Mouse (Mus musculus): ENCODE data around the gene Zbtb1. TPM values are rescaled to one million over a fixed set of nuclear protein-coding genes. Genes with fewer than 3 reads are reported as not detected.
A peak's percentile ranks its signal among the peaks of the same experiment; 100 is the strongest.

Gene Zbtb1
- polyA plus RNA-seq, 1 experiment: 5.2 TPM

DNA sequence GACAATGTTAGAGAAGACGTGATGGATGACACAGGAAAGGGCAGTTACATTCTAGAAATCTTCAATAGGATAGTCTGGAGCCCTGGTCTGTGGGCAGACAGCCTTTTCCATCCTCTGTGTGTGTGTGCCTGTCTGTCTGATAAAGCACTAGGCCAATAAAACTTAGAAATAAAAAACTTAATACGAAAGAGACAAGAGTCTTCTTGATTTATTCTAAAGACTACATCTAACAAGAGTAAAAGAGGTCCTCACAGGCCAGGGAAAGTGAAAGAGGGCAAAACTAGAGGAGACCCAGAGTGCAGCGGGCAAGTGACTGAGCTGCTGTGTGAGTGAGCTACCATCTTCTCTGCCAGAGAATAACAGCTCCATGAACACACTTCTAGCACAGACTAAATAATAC is 3.8 kb upstream of the Zbtb1 start:
- Histone ChIP-seq H3K27ac (ENCODE audit: control insufficient read depth, insufficient read depth, low read depth, low read length, poor library complexity) (no peak overlapping the region), H3K4me1 (ENCODE audit: control insufficient read depth, insufficient read depth, low read length) (peaks cover 6% of the 10 kb centered on the region), H3K4me3 (replicated peaks; ENCODE audit: control insufficient read depth, low read depth, low read length) (no peak overlapping the region)
- 57% methylated on average over 3 of the region's 3 CpGs for WGBS
- TF ChIP-seq CTCF (IDR thresholded peaks at IDR 0.05; ENCODE audit: control insufficient read depth, insufficient read depth, low read length): no peak
- TF ChIP-seq POLR2A (IDR thresholded peaks at IDR 0.05; ENCODE audit: borderline replicate concordance, control insufficient read depth, low read depth, low read length): no peak

- Histone ChIP-seq H3K4me3 (replicated peaks; ENCODE audit: control insufficient read depth, low read depth, low read length) (peak overlapping the region; percentile 23), H3K27ac (ENCODE audit: control insufficient read depth, insufficient read depth, low read depth, low read length, poor library complexity) (peak overlapping the region; percentile 50), H3K4me1 (ENCODE audit: control insufficient read depth, insufficient read depth, low read length) (peaks cover 2% of the 10 kb centered on the region; the same call in 1 of the 2 replicates)
- TF ChIP-seq POLR2A (IDR thresholded peaks at IDR 0.05; ENCODE audit: borderline replicate concordance, control insufficient read depth, low read depth, low read length) (no peak), CTCF (IDR thresholded peaks at IDR 0.05; ENCODE audit: control insufficient read depth, insufficient read depth, low read length) (no peak)
- 8% methylated on average over 14 of the region's 14 CpGs for WGBS
Measured at GRCm38 (mm10) chr12:76367096-76367995, 2.7 kb upstream of the Zbtb1 start.

GRCm38 (mm10) chr12:76368201-76368789 is 1.8 kb upstream of the Zbtb1 start:
- Histone ChIP-seq H3K4me3 (replicated peaks; ENCODE audit: control insufficient read depth, low read depth, low read length) (peak overlapping the region; percentile 31), H3K4me1 (ENCODE audit: control insufficient read depth, insufficient read depth, low read length) (peaks cover 4% of the 10 kb centered on the region; the same call in 1 of the 2 replicates), H3K27ac (ENCODE audit: control insufficient read depth, insufficient read depth, low read depth, low read length, poor library complexity) (peak overlapping the region; percentile 41; the same call in 1 of the 2 replicates)
- TF ChIP-seq CTCF (IDR thresholded peaks at IDR 0.05; ENCODE audit: control insufficient read depth, insufficient read depth, low read length): no peak
- no peak for TF ChIP-seq POLR2A (IDR thresholded peaks at IDR 0.05; ENCODE audit: borderline replicate concordance, control insufficient read depth, low read depth, low read length)
- WGBS: 4% methylated on average over 9 of the region's 9 CpGs

GRCm38 (mm10) chr12:76368790-76369205 is 1.3 kb upstream of the Zbtb1 start:
- TF ChIP-seq CTCF (IDR thresholded peaks at IDR 0.05; ENCODE audit: control insufficient read depth, insufficient read depth, low read length): no peak
- no peak for TF ChIP-seq POLR2A (IDR thresholded peaks at IDR 0.05; ENCODE audit: borderline replicate concordance, control insufficient read depth, low read depth, low read length)
- under 1% methylated on average over 26 of the region's 26 CpGs for WGBS
- H3K4me3 ChIP-seq (replicated peaks; ENCODE audit: control insufficient read depth, low read depth, low read length): peak overlapping the region; percentile 91
- H3K27ac ChIP-seq (ENCODE audit: control insufficient read depth, insufficient read depth, low read depth, low read length, poor library complexity): peak overlapping the region; percentile 100
- peaks cover 4% of the 10 kb centered on the region; the same call in 1 of the 2 replicates for H3K4me1 ChIP-seq (ENCODE audit: control insufficient read depth, insufficient read depth, low read length)

- H3K4me1 ChIP-seq (ENCODE audit: control insufficient read depth, insufficient read depth, low read length): peaks cover 4% of the 10 kb centered on the region; the same call in 1 of the 2 replicates
- WGBS: under 1% methylated on average over 96 of the region's 96 CpGs
Measured at GRCm38 (mm10) chr12:76369206-76369977, 674 bp upstream of the Zbtb1 start, which contains the start of gene Zbtb25. Gene Zbtb25 (minus strand): TSS chr12:76369602.

DNA sequence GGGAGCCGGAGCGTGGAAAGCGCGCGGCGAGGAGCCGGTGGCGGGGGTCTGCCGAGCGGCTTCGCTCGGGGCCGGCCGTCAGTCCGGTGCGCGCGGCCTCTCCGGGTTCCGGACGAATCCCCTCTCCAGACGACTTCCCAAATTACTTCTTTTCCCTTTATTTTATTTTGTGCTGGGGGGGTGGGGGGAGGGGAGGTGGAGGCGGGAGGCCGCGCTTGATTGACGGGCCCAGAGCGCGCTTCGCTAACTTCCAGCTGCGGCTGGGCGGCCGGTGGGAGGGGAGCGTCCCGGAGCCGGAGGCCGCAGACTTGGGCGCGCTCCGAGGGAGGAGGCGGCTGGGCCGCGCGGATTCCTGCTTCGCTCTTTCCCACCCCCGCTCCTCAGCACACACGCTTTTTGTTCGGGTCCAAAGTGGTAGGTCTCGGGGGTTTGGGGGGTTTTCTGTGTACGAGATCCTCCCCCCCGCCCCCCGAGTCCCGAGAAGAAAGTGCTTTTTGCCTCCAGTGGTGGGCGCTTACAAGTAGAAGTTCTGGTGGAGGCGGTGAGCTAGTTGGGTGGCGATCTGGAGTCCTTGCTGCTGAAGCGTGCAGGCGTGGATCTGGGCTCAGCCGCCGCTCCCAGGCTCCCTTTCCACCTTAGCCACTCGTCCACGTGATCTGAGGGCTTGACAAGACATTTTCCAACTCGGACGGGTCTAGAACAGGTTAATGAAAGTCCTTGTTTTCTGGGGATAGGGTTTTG is 935 bp downstream of the Zbtb1 start:
- peak overlapping the region; percentile 100 for H3K27ac ChIP-seq (ENCODE audit: control insufficient read depth, insufficient read depth, low read depth, low read length, poor library complexity)
- TF ChIP-seq CTCF (IDR thresholded peaks at IDR 0.05; ENCODE audit: control insufficient read depth, insufficient read depth, low read length) (no peak), POLR2A (IDR thresholded peaks at IDR 0.05; ENCODE audit: borderline replicate concordance, control insufficient read depth, low read depth, low read length) (peak; percentile 47; the same call in 1 of the 2 replicates)
- H3K4me3 ChIP-seq (replicated peaks; ENCODE audit: control insufficient read depth, low read depth, low read length): peak overlapping the region; percentile 91
- under 1% methylated on average over 62 of the region's 63 CpGs for WGBS
- peaks cover 4% of the 10 kb centered on the region; the same call in 1 of the 2 replicates for H3K4me1 ChIP-seq (ENCODE audit: control insufficient read depth, insufficient read depth, low read length)

More at GRCm38 (mm10) chr12:76369206-76369977, 674 bp upstream of the Zbtb1 start, which contains the start of gene Zbtb25:
- TF ChIP-seq CTCF (IDR thresholded peaks at IDR 0.05; ENCODE audit: control insufficient read depth, insufficient read depth, low read length) (no peak), POLR2A (IDR thresholded peaks at IDR 0.05; ENCODE audit: borderline replicate concordance, control insufficient read depth, low read depth, low read length) (peak; percentile 44; the same call in 1 of the 2 replicates)
- H3K4me3 ChIP-seq (replicated peaks; ENCODE audit: control insufficient read depth, low read depth, low read length): peak within 1 kb of the TSS; percentile 91
- peak within 1 kb of the TSS; percentile 100 for H3K27ac ChIP-seq (ENCODE audit: control insufficient read depth, insufficient read depth, low read depth, low read length, poor library complexity)

GRCm38 (mm10) chr12:76372046-76372445 is 2.0 kb downstream of the Zbtb1 start:
- peak overlapping the region; percentile 19 for H3K4me3 ChIP-seq (replicated peaks; ENCODE audit: control insufficient read depth, low read depth, low read length)
- WGBS: 13% methylated on average over 7 of the region's 7 CpGs
- no peak for TF ChIP-seq CTCF (IDR thresholded peaks at IDR 0.05; ENCODE audit: control insufficient read depth, insufficient read depth, low read length)
- TF ChIP-seq POLR2A (IDR thresholded peaks at IDR 0.05; ENCODE audit: borderline replicate concordance, control insufficient read depth, low read depth, low read length): no peak
- peak overlapping the region; percentile 31; the same call in 1 of the 2 replicates for H3K27ac ChIP-seq (ENCODE audit: control insufficient read depth, insufficient read depth, low read depth, low read length, poor library complexity)
- H3K4me1 ChIP-seq (ENCODE audit: control insufficient read depth, insufficient read depth, low read length): peaks cover 7% of the 10 kb centered on the region
